Mouse (Mus musculus) gonadal fat pad, adult 2 months (tissue): ENCODE measurements at regions not wholly inside any gene's neighbourhood (a gene's known extent, or its start where the extent isn't known, plus 50 kb on each side); places are given as distances from the start of the nearest gene placed in this dataset.

Source experiments
- DNase-seq: peaks from one replicate; pipeline ENCODE4 v3.0.0-alpha.2; 2012; ENCODE audit warnings: low read depth

GRCm38 (mm10) chr2:128393921-128394320 lies 197.1 kb upstream of the Spdye4c start:
- no peak for DNase-seq

DNA sequence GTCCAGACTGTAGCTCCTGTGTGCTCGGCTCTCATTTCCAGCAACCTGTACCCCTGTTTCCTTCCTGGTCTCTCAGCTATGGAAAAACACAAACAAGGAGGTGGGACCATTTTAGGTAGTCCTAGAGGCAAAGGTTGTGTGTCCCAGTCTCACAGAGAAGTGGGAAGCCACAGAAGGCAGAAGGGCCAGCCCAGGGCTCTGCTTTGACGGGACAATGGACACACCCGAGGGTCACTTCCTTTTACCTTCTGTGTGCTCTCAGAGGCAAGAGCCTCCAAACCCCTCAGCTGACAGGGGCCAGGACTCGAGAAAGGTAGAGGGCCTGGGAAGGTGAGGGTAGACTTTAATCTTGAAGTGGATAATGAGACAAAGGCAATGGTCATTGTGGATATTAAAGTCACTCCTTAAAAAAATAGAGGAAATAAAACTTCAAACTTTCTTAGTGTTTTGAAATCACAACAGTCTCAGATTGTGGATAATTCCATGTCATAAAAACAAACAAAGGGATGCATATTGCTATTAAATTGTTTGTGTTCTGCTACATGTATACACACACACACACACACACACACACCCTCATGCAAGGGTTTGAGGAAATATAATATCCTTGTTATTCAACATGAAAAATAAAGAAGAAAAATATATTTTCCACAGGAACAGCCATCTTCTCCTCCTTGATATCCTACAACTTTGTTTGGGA lies 195.6 kb upstream of the Spdye4c start:
- no peak for DNase-seq

GRCm38 (mm10) chr2:128396008-128396346 lies 195.0 kb upstream of the Spdye4c start:
- DNase-seq = no peak

- DNase-seq = no peak
These were observed 189.7 kb upstream of the Spdye4c start for GRCm38 (mm10) chr2:128401359-128401758.

DNA sequence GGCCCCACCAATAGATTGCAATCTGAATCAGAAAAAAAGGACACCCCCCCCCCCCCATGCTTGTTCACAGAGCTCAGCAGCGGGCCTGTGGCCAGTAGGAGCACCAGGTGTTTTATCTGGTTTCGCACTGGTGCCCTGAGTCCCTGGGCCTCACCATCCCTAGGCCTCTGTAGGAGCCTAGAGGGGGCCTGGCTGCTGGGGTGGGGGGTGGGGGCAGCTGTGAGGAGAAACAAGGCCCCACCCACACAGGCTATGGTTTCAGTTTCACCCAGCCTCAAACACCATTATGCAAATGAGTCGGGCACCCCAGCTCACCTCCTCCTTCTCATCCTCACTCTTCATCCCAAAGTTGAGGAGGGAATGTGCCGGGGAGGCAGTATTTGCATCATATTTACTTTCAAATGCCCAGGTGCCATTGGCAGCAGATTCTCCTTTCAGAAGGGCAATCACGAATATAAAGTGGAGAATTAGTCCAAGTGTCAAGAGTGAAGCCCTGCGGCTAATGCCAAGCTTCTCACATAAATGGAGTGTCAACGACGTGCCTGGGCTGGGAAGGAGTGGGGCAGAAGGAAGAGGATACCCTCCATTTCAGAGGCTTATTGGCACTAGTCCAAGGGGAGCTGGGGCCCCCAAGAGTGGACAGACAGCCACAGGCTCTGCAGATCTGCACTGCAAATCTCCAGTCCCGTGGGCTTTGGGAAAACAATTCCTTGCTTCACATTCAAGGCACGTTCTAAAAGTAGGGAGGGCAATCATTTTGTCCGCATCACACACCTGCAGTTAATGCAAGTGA lies 187.7 kb upstream of the Spdye4c start:
- no peak for DNase-seq

DNA sequence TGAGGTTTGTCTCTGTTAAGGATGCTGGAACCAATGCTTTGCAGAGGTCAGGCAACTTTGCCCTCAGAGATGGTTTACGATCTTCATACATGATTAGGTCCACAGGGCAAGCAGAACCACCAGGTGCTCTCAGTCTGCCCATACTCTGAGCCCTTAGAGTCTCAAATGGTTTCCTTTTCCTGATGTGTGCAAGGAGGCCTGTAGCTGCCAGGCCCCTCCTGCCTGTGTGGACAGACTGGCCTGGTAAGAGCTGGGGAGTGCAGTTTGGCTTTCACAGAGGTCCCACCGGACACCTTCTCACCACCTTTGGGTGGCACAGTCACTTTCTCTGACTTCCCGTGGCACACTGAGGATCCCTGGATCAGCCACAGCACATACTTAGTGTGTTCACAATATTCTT lies 186.6 kb upstream of the Spdye4c start:
- DNase-seq = no peak

DNA sequence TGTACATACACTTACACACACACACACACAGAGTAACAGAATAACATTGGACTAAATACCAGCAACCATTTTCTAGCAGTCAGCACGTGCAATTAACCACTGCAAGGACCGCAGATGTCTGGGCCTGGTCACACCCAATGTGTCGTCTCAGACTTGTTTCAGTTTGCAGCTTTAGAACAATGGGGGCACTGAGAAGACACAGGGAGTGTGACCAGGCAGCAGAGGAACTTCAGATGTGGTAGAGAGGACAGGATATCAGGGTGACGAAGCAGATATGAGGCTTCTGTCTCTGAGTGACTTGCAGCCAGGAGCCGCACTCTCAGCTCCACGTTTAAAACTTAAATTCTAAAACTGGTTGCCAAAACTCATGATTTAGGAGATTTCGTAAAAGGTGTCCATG lies 183.9 kb upstream of the Spdye4c start:
- DNase-seq = no peak

GRCm38 (mm10) chr2:128408718-128409117 lies 182.3 kb upstream of the Spdye4c start:
- no peak for DNase-seq

DNA sequence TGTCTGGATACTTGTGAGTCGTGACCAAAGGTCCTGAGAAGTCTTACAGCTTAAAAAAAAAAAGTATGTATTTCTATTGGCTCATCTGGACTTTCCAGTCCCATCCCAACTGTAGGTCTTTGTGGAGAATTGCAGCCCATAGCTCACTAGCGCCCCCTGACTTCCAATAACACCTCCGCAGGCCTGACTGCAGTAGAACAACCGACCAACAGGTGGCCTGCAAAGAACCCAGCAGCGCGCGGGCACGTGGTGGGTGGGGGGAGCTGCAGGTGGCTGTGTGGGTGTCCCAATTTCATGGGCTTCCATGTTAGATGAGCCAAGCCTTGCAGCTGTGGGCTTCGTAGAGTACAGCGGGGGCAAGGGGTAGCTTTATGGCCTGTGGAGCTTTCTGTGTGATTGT lies 178.7 kb upstream of the Spdye4c start:
- no peak for DNase-seq

DNA sequence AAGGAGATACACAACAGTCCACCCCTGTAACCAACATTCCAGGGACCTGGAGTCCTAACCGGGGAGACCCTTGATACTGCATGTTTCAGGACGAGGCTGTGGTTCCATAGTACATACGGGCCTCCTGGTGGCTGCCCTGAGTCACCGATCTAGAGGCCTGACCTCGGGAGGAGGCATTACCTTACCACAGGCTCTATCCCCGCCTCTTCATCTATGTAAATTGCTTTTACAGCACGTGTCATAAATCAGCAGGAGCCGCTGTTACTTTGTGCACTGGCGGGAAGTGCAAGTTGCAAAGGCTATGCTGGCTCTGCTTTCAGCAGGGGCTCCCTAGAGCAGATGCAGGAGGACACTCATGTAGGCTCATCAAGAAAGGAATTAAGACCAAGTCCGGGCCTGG lies 178.0 kb upstream of the Spdye4c start:
- DNase-seq = no peak

- no peak for DNase-seq
These were observed 176.3 kb upstream of the Spdye4c start for GRCm38 (mm10) chr2:128414588-128415240.

GRCm38 (mm10) chr2:128416416-128416815 lies 174.6 kb upstream of the Spdye4c start:
- no peak for DNase-seq

DNA sequence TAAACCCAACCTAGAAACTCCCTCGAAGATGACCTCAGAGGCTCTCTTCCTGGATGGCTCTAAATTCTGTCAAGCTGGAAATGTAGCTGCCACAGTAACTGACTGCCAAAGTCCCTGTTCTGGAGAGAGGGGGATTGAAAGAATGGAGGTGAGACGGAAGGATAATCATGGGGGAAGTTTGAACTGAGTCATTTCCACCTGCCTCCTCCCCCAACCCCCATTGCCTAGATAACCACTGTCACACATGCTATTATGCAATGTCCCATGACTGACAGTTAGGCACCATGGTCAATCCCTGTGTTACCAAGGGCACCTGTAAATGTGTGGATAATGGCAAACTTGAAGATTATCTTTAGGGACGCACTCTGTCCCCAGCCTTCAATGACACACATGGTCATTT lies 172.0 kb upstream of the Spdye4c start:
- DNase-seq = no peak

- no peak for DNase-seq
These were observed 170.6 kb upstream of the Spdye4c start for GRCm38 (mm10) chr2:128420406-128420805.

DNA sequence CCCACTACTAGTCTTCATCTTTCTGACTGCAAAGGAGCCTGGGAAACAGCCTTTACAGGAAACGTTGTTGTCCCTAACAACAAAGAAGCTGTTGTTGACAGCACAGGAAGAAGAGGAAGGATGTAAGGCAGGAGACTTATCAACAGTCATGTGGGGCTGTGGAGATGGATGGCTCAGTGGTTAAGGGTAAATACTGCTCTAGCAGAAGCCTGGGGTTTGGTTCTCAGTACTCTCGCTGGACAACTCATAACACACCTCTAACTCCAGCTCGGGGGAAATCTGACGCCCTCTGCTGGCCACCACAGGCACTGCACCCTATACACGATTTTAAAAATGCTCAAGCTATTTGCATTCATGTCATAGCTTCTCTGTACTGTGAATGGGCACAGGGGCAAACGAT lies 168.3 kb upstream of the Spdye4c start:
- DNase-seq = no peak

DNA sequence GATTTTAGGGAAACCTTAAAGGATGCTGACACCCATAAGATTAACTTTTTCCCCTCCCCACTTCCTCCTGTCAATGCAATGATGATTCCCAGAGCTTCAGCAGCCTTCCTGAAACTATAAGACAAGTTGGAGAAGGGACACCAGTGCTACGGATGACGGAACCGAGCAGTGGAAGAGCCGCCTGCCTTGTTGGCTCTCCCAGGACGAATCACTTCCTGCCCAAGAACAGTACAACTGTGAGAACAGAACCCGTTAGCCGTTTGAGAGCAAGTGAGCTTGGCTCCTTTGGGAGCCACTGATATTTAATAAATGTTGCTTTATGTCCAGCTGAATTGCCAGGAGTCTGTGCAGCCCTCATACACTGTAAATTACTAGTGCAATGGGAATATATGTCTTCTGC lies 166.8 kb upstream of the Spdye4c start:
- DNase-seq = no peak

GRCm38 (mm10) chr2:128427181-128427880 lies 163.7 kb upstream of the Spdye4c start:
- no peak for DNase-seq

DNA sequence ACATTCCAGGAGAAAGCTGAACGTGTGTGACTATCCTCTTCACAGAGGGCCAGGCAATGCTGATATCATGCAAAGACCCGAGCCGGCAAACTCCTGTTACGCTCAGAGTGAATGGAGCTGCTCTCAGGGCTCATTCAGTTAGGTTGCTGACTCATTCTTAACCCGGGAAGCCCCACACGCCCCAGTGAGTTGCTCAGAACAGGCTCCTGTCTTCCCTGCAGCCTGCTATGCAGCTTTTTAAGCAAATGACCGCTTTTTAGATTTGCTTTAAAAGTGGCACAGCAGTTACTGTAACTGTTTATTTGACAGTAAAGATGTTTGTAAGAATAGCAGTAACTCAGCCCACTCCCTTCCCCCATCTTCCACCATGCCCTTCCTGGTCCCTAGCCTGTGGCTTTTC lies 162.9 kb upstream of the Spdye4c start:
- DNase-seq = no peak

- no peak for DNase-seq
These were observed 162.1 kb upstream of the Spdye4c start for GRCm38 (mm10) chr2:128428651-128429633.

DNA sequence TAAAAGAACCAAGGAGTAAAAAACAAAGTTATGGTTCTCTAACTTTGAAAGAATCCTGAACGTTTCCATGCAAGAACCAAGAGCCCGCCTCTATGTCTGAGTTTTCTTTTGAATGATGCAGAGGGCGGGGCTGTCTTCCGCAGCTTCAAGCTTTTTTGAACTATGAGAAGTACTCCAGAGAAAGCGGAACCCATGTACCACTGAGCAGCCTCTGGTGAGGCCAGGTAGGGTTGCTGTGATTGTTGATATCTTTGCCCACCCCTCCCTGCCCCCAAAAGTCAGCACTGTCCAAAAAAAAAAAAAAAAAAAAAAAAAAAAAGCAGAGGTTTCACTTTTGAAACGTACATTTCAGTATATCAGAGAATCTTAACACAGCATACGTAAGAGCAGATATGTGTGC lies 161.2 kb upstream of the Spdye4c start:
- no peak for DNase-seq

GRCm38 (mm10) chr2:128430776-128431291 lies 160.2 kb upstream of the Spdye4c start:
- DNase-seq = no peak
